Mouse (Mus musculus) frontal cortex, postnatal 10 days (tissue): ENCODE measurements around the gene Actr6.
A peak's percentile ranks its signal among the peaks of the same experiment; 100 is the strongest.

ENCODE experiments used
- DNase-seq, 2 experiments: peaks; one replicate each; pipeline ENCODE4 v3.0.0; 2022; ENCODE audit warnings: low spot score in 2 of 2, mixed read lengths in 1 of 2

The Actr6 gene

GRCm38 (mm10) chr10:89732001-89732794 is at the start of gene Actr6:
Actr6 (minus strand) TSS chr10:89732295.
- DNase-seq, result peak; percentile 88 to 91

GRCm38 (mm10) chr10:89776029-89776428 is 43.9 kb upstream of the Actr6 start:
- DNase-seq, result no peak

- no peak for DNase-seq
Observed at GRCm38 (mm10) chr10:89771894-89772293, 39.8 kb upstream of the Actr6 start.

- no peak for DNase-seq
Observed at GRCm38 (mm10) chr10:89769096-89769495, 37.0 kb upstream of the Actr6 start.

- DNase-seq, result no peak
Observed at GRCm38 (mm10) chr10:89768352-89769020, 36.4 kb upstream of the Actr6 start.

- DNase-seq, result no peak
Observed at GRCm38 (mm10) chr10:89765790-89766714, 34.0 kb upstream of the Actr6 start.

- DNase-seq, result no peak
Observed at GRCm38 (mm10) chr10:89764457-89765121, 32.5 kb upstream of the Actr6 start.

GRCm38 (mm10) chr10:89760772-89761171 is 28.7 kb upstream of the Actr6 start:
- DNase-seq, result no peak

- DNase-seq, result no peak
Observed at GRCm38 (mm10) chr10:89755231-89755630, 23.1 kb upstream of the Actr6 start.

- DNase-seq, result no peak
Observed at GRCm38 (mm10) chr10:89751069-89751468, 19.0 kb upstream of the Actr6 start.

GRCm38 (mm10) chr10:89748619-89749018 is 16.5 kb upstream of the Actr6 start:
- DNase-seq, result no peak

- DNase-seq, result no peak
Observed at GRCm38 (mm10) chr10:89747911-89748310, 15.8 kb upstream of the Actr6 start.

- no peak for DNase-seq
Observed at GRCm38 (mm10) chr10:89747221-89747905, 15.3 kb upstream of the Actr6 start.

GRCm38 (mm10) chr10:89746581-89746980 is 14.5 kb upstream of the Actr6 start:
- no peak for DNase-seq

GRCm38 (mm10) chr10:89745666-89746020 is 13.5 kb upstream of the Actr6 start:
- no peak for DNase-seq

GRCm38 (mm10) chr10:89744871-89745665 is 13.0 kb upstream of the Actr6 start, which contains the start of gene Uhrf1bp1l:
Uhrf1bp1l (plus strand) TSS chr10:89744991.
- DNase-seq, result peak; percentile 55 to 84

- no peak for DNase-seq
Observed at GRCm38 (mm10) chr10:89744341-89744740, 12.2 kb upstream of the Actr6 start.

- DNase-seq, result no peak
Observed at GRCm38 (mm10) chr10:89743266-89743665, 11.2 kb upstream of the Actr6 start.

GRCm38 (mm10) chr10:89740995-89741394 is 8.9 kb upstream of the Actr6 start:
- DNase-seq, result no peak

GRCm38 (mm10) chr10:89739703-89740102 is 7.6 kb upstream of the Actr6 start:
- no peak for DNase-seq
